In genomic region chr2:25104122-25104521, GRCm38 (mm10) we compare ENCODE assay signal across 30 mouse cellular contexts. TPM values are rescaled to one million over a fixed set of nuclear protein-coding genes. Genes with fewer than 3 reads are reported as not detected.
"Had no signal": no experiment of that assay in that cellular context is flagged by ENCODE, and none has a peak within 500 bp of the region (broad histone marks: within the 10 kb centered on the region; RNA-seq: fewer than 3 reads in every experiment).

No protein-coding gene starts in this region.

- H3K4me1 ChIP-seq: hindbrain, embryonic 15.5 days; limb, embryonic 13.5 days; limb, embryonic 15.5 days had no signal

- DNase-seq: gastrocnemius, postnatal 14 days; gastrocnemius, postnatal 36 days; heart, adult 11 months; heart, adult 2 months; heart, postnatal 14 days; heart, postnatal 36 days; kidney, adult 11 months; kidney, adult 2 months; kidney, adult 9 months; kidney, postnatal 14 days; kidney, postnatal 36 days; layer of hippocampus, adult 9-11 months; layer of hippocampus, postnatal 36 days; left cerebral cortex, postnatal 4 days had no signal

- H3K9ac ChIP-seq: heart, embryonic 13.5 days; heart, embryonic 15.5 days; hindbrain, embryonic 13.5 days; hindbrain, embryonic 15.5 days; kidney, embryonic 15.5 days; limb, embryonic 13.5 days; limb, embryonic 15.5 days; liver, embryonic 12.5 days; liver, embryonic 14.5 days had no signal

- ATAC-seq: hindbrain, postnatal 0 days; intestine, embryonic 16.5 days; liver, embryonic 12.5 days had no signal

- H3K4me2 ChIP-seq: heart, embryonic 11.5 days; heart, embryonic 13.5 days; heart, embryonic 15.5 days; hindbrain, embryonic 13.5 days; hindbrain, embryonic 15.5 days; kidney, embryonic 15.5 days; limb, embryonic 13.5 days; limb, embryonic 15.5 days; liver, embryonic 12.5 days had no signal

- H3K36me3 ChIP-seq: heart, embryonic 13.5 days; heart, embryonic 15.5 days; hindbrain, embryonic 13.5 days; hindbrain, embryonic 15.5 days; kidney, embryonic 15.5 days; limb, embryonic 13.5 days; limb, embryonic 15.5 days; liver, embryonic 12.5 days had no signal

- H3K9me3 ChIP-seq: heart, embryonic 13.5 days; heart, embryonic 15.5 days; hindbrain, embryonic 13.5 days; hindbrain, embryonic 15.5 days; kidney, embryonic 15.5 days; limb, embryonic 13.5 days; limb, embryonic 15.5 days; liver, embryonic 12.5 days had no signal

- H3K27ac ChIP-seq: heart, adult 2 months; heart, embryonic 13.5 days; heart, embryonic 15.5 days; hindbrain, embryonic 13.5 days; hindbrain, embryonic 15.5 days; hindbrain, postnatal 0 days; kidney, embryonic 15.5 days; kidney, postnatal 0 days; limb, embryonic 13.5 days; limb, embryonic 15.5 days; liver, embryonic 12.5 days; liver, embryonic 14.5 days had no signal

- H3K4me3 ChIP-seq: heart, adult 2 months; heart, embryonic 13.5 days; heart, embryonic 15.5 days; hindbrain, embryonic 13.5 days; hindbrain, embryonic 15.5 days; kidney, embryonic 15.5 days; limb, embryonic 13.5 days; limb, embryonic 15.5 days; liver, embryonic 12.5 days had no signal

- H3K27me3 ChIP-seq: heart, embryonic 15.5 days; hindbrain, embryonic 13.5 days; hindbrain, embryonic 15.5 days; kidney, embryonic 15.5 days; limb, embryonic 15.5 days; liver, embryonic 12.5 days had no signal

RNA-seq across cellular contexts. Expression of gene Noxa1, which starts 9.2 kb away (rescaled TPM):
- polyA plus RNA-seq: heart, adult 2 months; heart, embryonic 13.5 days; heart, postnatal 0 days; hindbrain, embryonic 11.5 days; hindbrain, embryonic 13.5 days; hindbrain, embryonic 15.5 days; hindbrain, postnatal 0 days; kidney, adult 2 months had no signal

RNA-seq across cellular contexts. Expression of gene Entpd8, which starts 24.0 kb away (rescaled TPM):
- polyA plus RNA-seq: heart, adult 2 months; heart, embryonic 11.5 days; heart, embryonic 13.5 days; heart, embryonic 15.5 days; heart, postnatal 0 days; hindbrain, embryonic 11.5 days; hindbrain, embryonic 13.5 days; hindbrain, postnatal 0 days; limb, embryonic 11.5 days; limb, embryonic 13.5 days; limb, embryonic 15.5 days had no signal
